Mouse (Mus musculus) ES-Bruce4 (cell line): ENCODE results near the gene Gfi1.

ENCODE experiments used
- CTCF ChIP-seq: IDR thresholded peaks from one replicate; pipeline ENCODE4 v1.8.1; 2011; ENCODE audit warnings: low read depth, low read length
- EP300 ChIP-seq: IDR thresholded peaks from 2 replicates; pipeline ENCODE4 v1.6.1; 2011; ENCODE audit warnings: low read depth, low read length; ENCODE audit not compliant: insufficient read depth
- POLR2A ChIP-seq: IDR thresholded peaks from one replicate; pipeline ENCODE4 v1.8.1; 2011; ENCODE audit warnings: low read length; ENCODE audit not compliant: insufficient read depth

GRCm38 (mm10) chr5:107731844-107732243 is 6.0 kb upstream of the Gfi1 start:
- no peak for TF ChIP-seq POLR2A
- TF ChIP-seq CTCF = no peak
- TF ChIP-seq EP300 = no peak
